Mouse (Mus musculus) cerebellum, adult 2 months (tissue): ENCODE results near the gene Zfp385c.

Experiments
- CTCF ChIP-seq: fragments of 200-500 bp; IDR thresholded peaks from 2 replicates; pipeline ENCODE4 v1.5.1; 2011; ENCODE audit warnings: low read depth, mild to moderate bottlenecking, control low read depth, low read length, moderate library complexity, borderline replicate concordance; ENCODE audit not compliant: insufficient read depth
- POLR2A ChIP-seq: fragments of 200-500 bp; IDR thresholded peaks from 2 replicates; pipeline ENCODE4 v1.6.1; 2011; ENCODE audit warnings: low read length, control low read depth, borderline replicate concordance; ENCODE audit not compliant: insufficient read depth

GRCm38 (mm10) chr11:100673169-100673568, 19.1 kb downstream of the Zfp385c start:
- no peak for TF ChIP-seq POLR2A
- no peak for TF ChIP-seq CTCF
